Mouse (Mus musculus) cerebellum, adult 2 months (tissue): Measurements from ENCODE around the gene Sugp2.

Experiments
- CTCF ChIP-seq: fragments of 200-500 bp; IDR thresholded peaks from 2 replicates; pipeline ENCODE4 v1.5.1; 2011; ENCODE audit warnings: low read depth, mild to moderate bottlenecking, control low read depth, low read length, moderate library complexity, borderline replicate concordance; ENCODE audit not compliant: insufficient read depth
- POLR2A ChIP-seq: fragments of 200-500 bp; IDR thresholded peaks from 2 replicates; pipeline ENCODE4 v1.6.1; 2011; ENCODE audit warnings: low read length, control low read depth, borderline replicate concordance; ENCODE audit not compliant: insufficient read depth

DNA sequence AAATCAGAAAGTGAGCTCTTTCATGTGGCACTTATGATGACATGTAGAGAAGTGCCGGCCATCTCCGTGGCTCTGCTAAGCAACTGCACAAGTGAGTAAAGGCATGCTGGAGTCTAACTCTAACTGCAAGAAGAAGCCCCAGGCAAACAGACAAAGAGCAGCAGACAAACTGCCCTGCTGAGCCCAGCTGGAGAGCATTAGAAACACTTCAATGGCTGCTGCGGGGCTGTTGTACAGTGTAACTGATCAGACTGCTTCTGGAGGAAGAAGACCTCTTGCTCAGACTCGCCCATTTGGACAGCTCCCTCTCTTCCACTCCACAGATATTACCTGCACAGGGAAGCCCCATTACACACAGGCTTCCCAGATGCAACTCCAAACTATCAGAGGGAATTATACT lies 6.0 kb upstream of the Sugp2 start:
- TF ChIP-seq POLR2A, result no peak
- no peak for TF ChIP-seq CTCF
